Mouse (Mus musculus) lung, embryonic 14.5 days (tissue): ENCODE measurements around the gene 9530003J23Rik. TPM values are rescaled to one million over a fixed set of nuclear protein-coding genes. Genes with fewer than 3 reads are reported as not detected.
A peak's percentile ranks its signal among the peaks of the same experiment; 100 is the strongest.
"Not testable (repeated sequence)": the region's sequence is repeated elsewhere in the genome, so short reads cannot be mapped to it uniquely, and the experiment has no call there.

Experiments used
- ATAC-seq: fragments of 200-750 bp; cut with Nextera tagmentation; 2 replicates; pipeline ENCODE4 v1.8.0; 2017; ENCODE audit warnings: mild to moderate bottlenecking, moderate TSS enrichment, moderate library complexity; ENCODE audit not compliant: insufficient read depth
- DNase-seq: peaks from one replicate; pipeline ENCODE4 v3.0.0-alpha.2; 2015
- H3K27ac ChIP-seq: fragments of 300-500 bp; sonication (generic); 2 replicates; pipeline ENCODE4 v1.5.1; 2014; ENCODE audit warnings: low read depth, mild to moderate bottlenecking, moderate library complexity
- H3K27me3 ChIP-seq: fragments of 300-500 bp; sonication (generic); 2 replicates; pipeline ENCODE4 v1.6.1; 2014; ENCODE audit warnings: low read length, control low read depth; ENCODE audit not compliant: insufficient read depth
- H3K36me3 ChIP-seq: fragments of 300-500 bp; sonication (generic); 2 replicates; pipeline ENCODE4 v1.6.1; 2014; ENCODE audit warnings: control low read depth; ENCODE audit not compliant: insufficient read depth
- H3K4me1 ChIP-seq: fragments of 300-500 bp; sonication (generic); 2 replicates; pipeline ENCODE4 v1.6.1; 2014; ENCODE audit warnings: antibody characterized with exemption, control low read depth; ENCODE audit not compliant: insufficient read depth
- H3K4me2 ChIP-seq: fragments of 300-500 bp; sonication (generic); 2 replicates; pipeline ENCODE4 v1.6.1; 2014; ENCODE audit warnings: mild to moderate bottlenecking
- H3K4me3 ChIP-seq: fragments of 300-500 bp; sonication (generic); 2 replicates; pipeline ENCODE4 v1.5.1; 2014; ENCODE audit warnings: low read depth, low read length
- H3K9ac ChIP-seq: fragments of 300-500 bp; sonication (generic); 2 replicates; pipeline ENCODE4 v1.6.1; 2014
- H3K9me3 ChIP-seq: fragments of 300-500 bp; sonication (generic); 2 replicates; pipeline ENCODE4 v1.6.1; 2016; ENCODE audit warnings: low read depth, low read length, control low read depth
- CTCF ChIP-seq: IDR thresholded peaks from 2 replicates; pipeline ENCODE4 v1.5.1; 2016; ENCODE audit warnings: antibody characterized with exemption, low read depth
- WGBS: fragments of 180-500 bp; shearing (Covaris S2); extraction: QIAGEN DNeasy Blood & Tissue Kit; methylation state at CpG from one replicate; pipeline ENCODE4 v1.1.7; 2014; 5-methylcytosine and 5-hydroxymethylcytosine counted together
- polyA plus RNA-seq: library from polyadenylated mRNA; unstranded; fragments of >200 nt; fragmentation: Nextera tagmentation; extraction: Ambion mirVana; gene quantifications from 2 replicates; pipeline ENCODE4 v1.2.1, GENCODE M21; 2014

Gene 9530003J23Rik
- polyA plus RNA-seq, 1 experiment from 2014 or later = not detected

GRCm38 (mm10) chr10:117215409-117216131 lies 22.9 kb downstream of the 9530003J23Rik start:
- no peak for TF ChIP-seq CTCF
- DNase-seq = no peak
- H3K9me3 ChIP-seq = no peaks in the 10 kb centered on the region
- no peak overlapping the region for H3K4me3 ChIP-seq
- peaks cover 65% of the 10 kb centered on the region for H3K36me3 ChIP-seq
- ATAC-seq = no peak
- H3K4me2 ChIP-seq = no peak overlapping the region
- H3K27ac ChIP-seq = no peak overlapping the region
- WGBS = 86% methylated on average over 25 of the region's 25 CpGs
- H3K4me1 ChIP-seq = no peaks in the 10 kb centered on the region
- H3K9ac ChIP-seq = no peak overlapping the region
- no peaks in the 10 kb centered on the region for H3K27me3 ChIP-seq

GRCm38 (mm10) chr10:117211023-117211422 lies 27.5 kb downstream of the 9530003J23Rik start:
- Histone ChIP-seq H3K4me3 (no peak overlapping the region), H3K4me2 (no peak overlapping the region), H3K9ac (no peak overlapping the region), H3K36me3 (peaks cover 24% of the 10 kb centered on the region), H3K9me3 (no peaks in the 10 kb centered on the region), H3K4me1 (no peaks in the 10 kb centered on the region), H3K27ac (no peak overlapping the region), H3K27me3 (no peaks in the 10 kb centered on the region)
- WGBS = 87% methylated on average over 6 of the region's 6 CpGs
- DNase-seq (no peak), ATAC-seq (no peak)
- TF ChIP-seq CTCF = no peak

GRCm38 (mm10) chr10:117209469-117209938 lies 29.0 kb downstream of the 9530003J23Rik start:
- 12% methylated on average over 11 of the region's 11 CpGs for WGBS
- no peaks in the 10 kb centered on the region for H3K27me3 ChIP-seq
- H3K9me3 ChIP-seq = no peaks in the 10 kb centered on the region
- peak; percentile 79 for ATAC-seq
- H3K27ac ChIP-seq = no peak overlapping the region
- 0 out of 2 replicates have a peak overlapping the region, but pooled peaks have one; percentile 33 for H3K9ac ChIP-seq
- H3K4me1 ChIP-seq = no peaks in the 10 kb centered on the region
- H3K36me3 ChIP-seq = peaks cover 8% of the 10 kb centered on the region
- peak overlapping the region; percentile 19 for H3K4me3 ChIP-seq
- peak; percentile 94 for DNase-seq
- TF ChIP-seq CTCF = peak; percentile 82
- H3K4me2 ChIP-seq = peak overlapping the region; percentile 55

DNA sequence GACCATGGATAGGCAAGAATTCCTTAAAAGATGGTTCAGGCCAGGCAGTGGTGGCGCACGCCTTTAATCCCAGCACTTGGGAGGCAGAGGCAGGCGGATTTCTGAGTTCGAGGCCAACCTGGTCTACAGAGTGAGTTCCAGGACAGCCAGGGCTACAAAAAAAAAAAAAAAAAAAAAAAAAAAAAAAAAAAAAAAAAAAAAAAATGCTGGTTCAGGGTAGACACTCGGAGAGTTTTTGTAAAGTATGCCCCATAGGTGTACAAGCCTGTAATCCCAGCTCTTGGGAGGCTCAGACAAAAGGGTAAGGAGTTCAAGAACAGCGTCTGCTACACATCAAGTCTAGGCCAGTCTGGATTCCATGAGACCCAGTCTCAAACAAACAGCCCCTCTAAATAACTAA lies 29.7 kb downstream of the 9530003J23Rik start:
- ATAC-seq, H3K9ac ChIP-seq, H3K4me1 ChIP-seq, H3K27me3 ChIP-seq, H3K4me3 ChIP-seq, H3K9me3 ChIP-seq, DNase-seq, H3K36me3 ChIP-seq, H3K27ac ChIP-seq, H3K4me2 ChIP-seq: not testable (repeated sequence)
- 85% methylated on average over 6 of the region's 6 CpGs for WGBS

- 80% methylated on average over 15 of the region's 15 CpGs for WGBS
- no peak overlapping the region for H3K4me3 ChIP-seq
- H3K27me3 ChIP-seq = no peaks in the 10 kb centered on the region
- no peaks in the 10 kb centered on the region for H3K9me3 ChIP-seq
- no peak for DNase-seq
- no peak overlapping the region for H3K4me2 ChIP-seq
- peaks cover 6% of the 10 kb centered on the region; the same call in 1 of the 2 replicates for H3K36me3 ChIP-seq
- H3K9ac ChIP-seq = no peak overlapping the region
- ATAC-seq = no peak
- TF ChIP-seq CTCF = no peak
- no peaks in the 10 kb centered on the region for H3K4me1 ChIP-seq
- no peak overlapping the region for H3K27ac ChIP-seq
Measured at GRCm38 (mm10) chr10:117208221-117208620, 30.3 kb downstream of the 9530003J23Rik start.

DNA sequence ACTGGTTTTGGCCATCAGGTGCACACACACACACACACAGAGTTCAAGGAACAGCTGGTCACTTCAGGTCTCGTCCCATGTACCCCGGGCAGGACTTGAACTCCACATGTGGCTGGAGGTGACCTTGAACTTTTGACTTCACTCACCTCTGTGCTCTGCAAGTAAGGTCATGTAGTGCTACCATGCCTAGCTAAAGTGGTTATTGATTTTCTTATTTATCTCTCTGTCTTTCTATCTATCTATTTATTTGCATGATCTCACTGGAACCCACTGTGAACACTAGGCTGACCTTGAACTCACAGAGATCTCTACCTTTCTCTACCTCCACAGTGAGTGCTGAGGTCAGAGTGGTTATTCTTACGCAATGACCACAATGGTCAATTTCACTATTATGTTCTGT lies 32.4 kb downstream of the 9530003J23Rik start:
- DNase-seq (no peak), ATAC-seq (no peak)
- Histone ChIP-seq H3K27ac (no peak overlapping the region), H3K4me3 (no peak overlapping the region), H3K9ac (no peak overlapping the region), H3K9me3 (no peaks in the 10 kb centered on the region), H3K27me3 (no peaks in the 10 kb centered on the region), H3K4me2 (no peak overlapping the region), H3K36me3 (no peaks in the 10 kb centered on the region), H3K4me1 (no peaks in the 10 kb centered on the region)
- WGBS = 94% methylated on average over 3 of the region's 3 CpGs
- no peak for TF ChIP-seq CTCF

GRCm38 (mm10) chr10:117203558-117203981 lies 34.9 kb downstream of the 9530003J23Rik start:
- DNase-seq (peak; percentile 56), ATAC-seq (peak; percentile 54; the same call in 1 of the 2 replicates)
- Histone ChIP-seq H3K27me3 (no peaks in the 10 kb centered on the region), H3K36me3 (no peaks in the 10 kb centered on the region), H3K9ac (no peak overlapping the region), H3K9me3 (no peaks in the 10 kb centered on the region), H3K4me2 (peak overlapping the region; percentile 20; the same call in 1 of the 2 replicates), H3K27ac (no peak overlapping the region), H3K4me3 (no peak overlapping the region), H3K4me1 (no peaks in the 10 kb centered on the region)
- peak; percentile 35 for TF ChIP-seq CTCF
- 31% methylated on average over 2 of the region's 2 CpGs for WGBS
